Mouse (Mus musculus): ENCODE data around the gene Fmo1. TPM values are rescaled to one million over a fixed set of nuclear protein-coding genes. Genes with fewer than 3 reads are reported as not detected.
A peak's percentile ranks its signal among the peaks of the same experiment; 100 is the strongest.

Fmo1 gene
- polyA plus RNA-seq, 1 experiment from 2014 or later, result 5.0 TPM

GRCm38 (mm10) chr1:162857766-162858747, 8.4 kb downstream of the Fmo1 start:
- H3K9ac ChIP-seq (ENCODE audit: low read length), result no peak overlapping the region
- no peak overlapping the region for H3K4me3 ChIP-seq (ENCODE audit: low read depth, low read length)
- H3K27me3 ChIP-seq (ENCODE audit: control insufficient read depth, insufficient read depth, low read length), result no peaks in the 10 kb centered on the region
- DNase-seq (ENCODE audit: low spot score) (no peak), ATAC-seq (ENCODE audit: insufficient read depth, low FRiP score, low TSS enrichment) (no peak)
- no peak overlapping the region for H3K27ac ChIP-seq (ENCODE audit: low read depth, low read length)
- no peak overlapping the region for H3K4me2 ChIP-seq (ENCODE audit: low read depth)
- WGBS, result 73% methylated on average over 17 of the region's 18 CpGs
- no peaks in the 10 kb centered on the region for H3K36me3 ChIP-seq (ENCODE audit: control insufficient read depth, insufficient read depth, low read length)
- H3K4me1 ChIP-seq (ENCODE audit: control insufficient read depth, insufficient read depth, low read length), result no peaks in the 10 kb centered on the region
- H3K9me3 ChIP-seq (ENCODE audit: control insufficient read depth, low read length), result no peaks in the 10 kb centered on the region

GRCm38 (mm10) chr1:162853812-162854482, 12.5 kb downstream of the Fmo1 start:
- no peaks in the 10 kb centered on the region for H3K4me1 ChIP-seq (ENCODE audit: control insufficient read depth, insufficient read depth, low read length)
- ATAC-seq (ENCODE audit: insufficient read depth, low FRiP score, low TSS enrichment) (no peak), DNase-seq (ENCODE audit: low spot score) (no peak)
- no peak overlapping the region for H3K27ac ChIP-seq (ENCODE audit: low read depth, low read length)
- H3K4me2 ChIP-seq (ENCODE audit: low read depth), result no peak overlapping the region
- H3K9ac ChIP-seq (ENCODE audit: low read length), result no peak overlapping the region
- H3K9me3 ChIP-seq (ENCODE audit: control insufficient read depth, low read length), result no peaks in the 10 kb centered on the region
- H3K27me3 ChIP-seq (ENCODE audit: control insufficient read depth, insufficient read depth, low read length), result no peaks in the 10 kb centered on the region
- WGBS, result 76% methylated on average over 3 of the region's 3 CpGs
- H3K4me3 ChIP-seq (ENCODE audit: low read depth, low read length), result no peak overlapping the region
- no peaks in the 10 kb centered on the region for H3K36me3 ChIP-seq (ENCODE audit: control insufficient read depth, insufficient read depth, low read length)

- no peak overlapping the region for H3K4me3 ChIP-seq (ENCODE audit: low read depth, low read length)
- no peak for DNase-seq (ENCODE audit: low spot score)
- H3K4me2 ChIP-seq (ENCODE audit: low read depth), result no peak overlapping the region
- 96% methylated on average over 6 of the region's 6 CpGs for WGBS
- no peak overlapping the region for H3K9ac ChIP-seq (ENCODE audit: low read length)
- H3K4me1 ChIP-seq (ENCODE audit: control insufficient read depth, insufficient read depth, low read length), result no peaks in the 10 kb centered on the region
- no peaks in the 10 kb centered on the region for H3K27me3 ChIP-seq (ENCODE audit: control insufficient read depth, insufficient read depth, low read length)
- H3K36me3 ChIP-seq (ENCODE audit: control insufficient read depth, insufficient read depth, low read length), result no peaks in the 10 kb centered on the region
- no peak for ATAC-seq (ENCODE audit: insufficient read depth, low FRiP score, low TSS enrichment)
- no peak overlapping the region for H3K27ac ChIP-seq (ENCODE audit: low read depth, low read length)
- H3K9me3 ChIP-seq (ENCODE audit: control insufficient read depth, low read length), result no peaks in the 10 kb centered on the region
Measured at GRCm38 (mm10) chr1:162847554-162847953, 18.9 kb downstream of the Fmo1 start.

GRCm38 (mm10) chr1:162840211-162840610, 26.2 kb downstream of the Fmo1 start:
- ATAC-seq (ENCODE audit: insufficient read depth, low FRiP score, low TSS enrichment) (no peak), DNase-seq (ENCODE audit: low spot score) (no peak)
- Histone ChIP-seq H3K4me3 (ENCODE audit: low read depth, low read length) (no peak overlapping the region), H3K27me3 (ENCODE audit: control insufficient read depth, insufficient read depth, low read length) (no peaks in the 10 kb centered on the region), H3K4me1 (ENCODE audit: control insufficient read depth, insufficient read depth, low read length) (no peaks in the 10 kb centered on the region), H3K4me2 (ENCODE audit: low read depth) (no peak overlapping the region), H3K9me3 (ENCODE audit: control insufficient read depth, low read length) (no peaks in the 10 kb centered on the region), H3K9ac (ENCODE audit: low read length) (no peak overlapping the region), H3K27ac (ENCODE audit: low read depth, low read length) (no peak overlapping the region), H3K36me3 (ENCODE audit: control insufficient read depth, insufficient read depth, low read length) (no peaks in the 10 kb centered on the region)
- 97% methylated on average over 9 of the region's 9 CpGs for WGBS

- 91% methylated on average over 6 of the region's 6 CpGs for WGBS
- ATAC-seq (ENCODE audit: insufficient read depth, low FRiP score, low TSS enrichment), result no peak
- DNase-seq (ENCODE audit: low spot score), result no peak
- no peaks in the 10 kb centered on the region for H3K4me1 ChIP-seq (ENCODE audit: control insufficient read depth, insufficient read depth, low read length)
- no peaks in the 10 kb centered on the region for H3K9me3 ChIP-seq (ENCODE audit: control insufficient read depth, low read length)
- no peak overlapping the region for H3K27ac ChIP-seq (ENCODE audit: low read depth, low read length)
- H3K4me2 ChIP-seq (ENCODE audit: low read depth), result no peak overlapping the region
- no peak overlapping the region for H3K9ac ChIP-seq (ENCODE audit: low read length)
- H3K27me3 ChIP-seq (ENCODE audit: control insufficient read depth, insufficient read depth, low read length), result no peaks in the 10 kb centered on the region
- no peaks in the 10 kb centered on the region for H3K36me3 ChIP-seq (ENCODE audit: control insufficient read depth, insufficient read depth, low read length)
- no peak overlapping the region for H3K4me3 ChIP-seq (ENCODE audit: low read depth, low read length)
Measured at GRCm38 (mm10) chr1:162838976-162839375, 27.4 kb downstream of the Fmo1 start.

GRCm38 (mm10) chr1:162834342-162834741, 32.1 kb downstream of the Fmo1 start:
- DNase-seq (ENCODE audit: low spot score), result no peak
- Histone ChIP-seq H3K4me1 (ENCODE audit: control insufficient read depth, insufficient read depth, low read length) (peaks cover 6% of the 10 kb centered on the region; the same call in 1 of the 2 replicates), H3K27me3 (ENCODE audit: control insufficient read depth, insufficient read depth, low read length) (no peaks in the 10 kb centered on the region), H3K36me3 (ENCODE audit: control insufficient read depth, insufficient read depth, low read length) (no peaks in the 10 kb centered on the region), H3K27ac (ENCODE audit: low read depth, low read length) (no peak overlapping the region), H3K9me3 (ENCODE audit: control insufficient read depth, low read length) (no peaks in the 10 kb centered on the region), H3K4me3 (ENCODE audit: low read depth, low read length) (no peak overlapping the region), H3K9ac (ENCODE audit: low read length) (no peak overlapping the region), H3K4me2 (ENCODE audit: low read depth) (no peak overlapping the region)
- ATAC-seq (ENCODE audit: insufficient read depth, low FRiP score, low TSS enrichment), result no peak
- 84% methylated on average over 5 of the region's 5 CpGs for WGBS

GRCm38 (mm10) chr1:162832574-162832953, 33.8 kb downstream of the Fmo1 start:
- Histone ChIP-seq H3K9me3 (ENCODE audit: control insufficient read depth, low read length) (no peaks in the 10 kb centered on the region), H3K4me1 (ENCODE audit: control insufficient read depth, insufficient read depth, low read length) (peaks cover 6% of the 10 kb centered on the region; the same call in 1 of the 2 replicates), H3K4me2 (ENCODE audit: low read depth) (peak overlapping the region; percentile 12), H3K36me3 (ENCODE audit: control insufficient read depth, insufficient read depth, low read length) (no peaks in the 10 kb centered on the region), H3K9ac (ENCODE audit: low read length) (no peak overlapping the region; the same call in 1 of the 2 replicates), H3K27me3 (ENCODE audit: control insufficient read depth, insufficient read depth, low read length) (no peaks in the 10 kb centered on the region), H3K27ac (ENCODE audit: low read depth, low read length) (0 out of 2 replicates have a peak overlapping the region, but pooled peaks have one; percentile 29), H3K4me3 (ENCODE audit: low read depth, low read length) (no peak overlapping the region)
- peak; percentile 61 for ATAC-seq (ENCODE audit: insufficient read depth, low FRiP score, low TSS enrichment)
- WGBS, result 32% methylated on average over 5 of the region's 5 CpGs
- DNase-seq (ENCODE audit: low spot score), result no peak

GRCm38 (mm10) chr1:162831838-162832573, 34.4 kb downstream of the Fmo1 start:
- ATAC-seq (ENCODE audit: insufficient read depth, low FRiP score, low TSS enrichment) (peak; percentile 97), DNase-seq (ENCODE audit: low spot score) (peak; percentile 80)
- no peaks in the 10 kb centered on the region for H3K27me3 ChIP-seq (ENCODE audit: control insufficient read depth, insufficient read depth, low read length)
- H3K36me3 ChIP-seq (ENCODE audit: control insufficient read depth, insufficient read depth, low read length), result no peaks in the 10 kb centered on the region
- H3K27ac ChIP-seq (ENCODE audit: low read depth, low read length), result peak overlapping the region; percentile 70
- peak overlapping the region; percentile 12 for H3K4me2 ChIP-seq (ENCODE audit: low read depth)
- peaks cover 6% of the 10 kb centered on the region; the same call in 1 of the 2 replicates for H3K4me1 ChIP-seq (ENCODE audit: control insufficient read depth, insufficient read depth, low read length)
- H3K9me3 ChIP-seq (ENCODE audit: control insufficient read depth, low read length), result no peaks in the 10 kb centered on the region
- no peak overlapping the region for H3K4me3 ChIP-seq (ENCODE audit: low read depth, low read length)
- no peak overlapping the region; the same call in 1 of the 2 replicates for H3K9ac ChIP-seq (ENCODE audit: low read length)
- 1% methylated on average over 5 of the region's 5 CpGs for WGBS
